Mouse (Mus musculus) ES-Bruce4 (cell line): ENCODE measurements around the gene Mapk6. TPM values are rescaled to one million over a fixed set of nuclear protein-coding genes. Genes with fewer than 3 reads are reported as not detected.

Experiments
- H3K27ac ChIP-seq: 2 replicates; pipeline ENCODE4 v1.5.1; 2012; ENCODE audit warnings: low read length, inconsistent platforms; ENCODE audit not compliant: insufficient read depth
- H3K27me3 ChIP-seq: 2 replicates; pipeline ENCODE4 v1.6.1; 2012; ENCODE audit warnings: mild to moderate bottlenecking, low read length, inconsistent platforms; ENCODE audit not compliant: control insufficient read depth, poor library complexity, insufficient read depth, severe bottlenecking
- H3K36me3 ChIP-seq: 2 replicates; pipeline ENCODE4 v1.6.1; 2012; ENCODE audit warnings: inconsistent platforms, mild to moderate bottlenecking, low read length, moderate library complexity; ENCODE audit not compliant: control insufficient read depth, poor library complexity, insufficient read depth, severe bottlenecking
- H3K4me1 ChIP-seq: one replicate; pipeline ENCODE4 v1.8.1; 2011; ENCODE audit warnings: low read length; ENCODE audit not compliant: control insufficient read depth, insufficient read depth
- H3K4me3 ChIP-seq: 2 replicates; pipeline ENCODE4 v1.5.1; 2011; ENCODE audit warnings: low read depth, mild to moderate bottlenecking, low read length
- H3K9ac ChIP-seq: 2 replicates; pipeline ENCODE4 v1.6.1; 2012; ENCODE audit warnings: low read depth, mild to moderate bottlenecking, inconsistent platforms; ENCODE audit not compliant: poor library complexity, severe bottlenecking
- H3K9me3 ChIP-seq: replicated peaks from 2 replicates; pipeline ENCODE4 v1.6.1; 2012; ENCODE audit warnings: mild to moderate bottlenecking, low read length, inconsistent platforms; ENCODE audit not compliant: control insufficient read depth, poor library complexity, insufficient read depth, severe bottlenecking
- CTCF ChIP-seq: IDR thresholded peaks from one replicate; pipeline ENCODE4 v1.8.1; 2011; ENCODE audit warnings: low read depth, low read length
- EP300 ChIP-seq: IDR thresholded peaks from 2 replicates; pipeline ENCODE4 v1.6.1; 2011; ENCODE audit warnings: low read depth, low read length; ENCODE audit not compliant: insufficient read depth
- POLR2A ChIP-seq: IDR thresholded peaks from one replicate; pipeline ENCODE4 v1.8.1; 2011; ENCODE audit warnings: low read length; ENCODE audit not compliant: insufficient read depth
- polyA plus RNA-seq: library from polyadenylated mRNA; stranded (reverse); fragments of >200 nt; gene quantifications from 2 replicates; pipeline ENCODE4 v1.2.4, GENCODE M21; 2011; ENCODE audit warnings: low read depth; ENCODE audit not compliant: missing spikeins, insufficient read depth, insufficient read length

The Mapk6 gene
- polyA plus RNA-seq, 1 experiment: 147 TPM

- Histone ChIP-seq H3K27me3 (no peaks in the 10 kb centered on the region), H3K9ac (no peak overlapping the region), H3K9me3 (no peaks in the 10 kb centered on the region), H3K4me1 (peaks cover 10% of the 10 kb centered on the region), H3K36me3 (no peaks in the 10 kb centered on the region), H3K27ac (no peak overlapping the region), H3K4me3 (no peak overlapping the region)
- TF ChIP-seq EP300 (no peak), POLR2A (no peak), CTCF (no peak)
Measured at GRCm38 (mm10) chr9:75425796-75426391, 16.1 kb upstream of the Mapk6 start.

- no peak overlapping the region for H3K9ac ChIP-seq
- peak; percentile 67; the same call in 1 of the 2 replicates for TF ChIP-seq EP300
- TF ChIP-seq POLR2A: no peak
Measured at GRCm38 (mm10) chr9:75424358-75425150, 14.7 kb upstream of the Mapk6 start.

GRCm38 (mm10) chr9:75423683-75424082 lies 13.9 kb upstream of the Mapk6 start:
- Histone ChIP-seq H3K9me3 (no peaks in the 10 kb centered on the region), H3K27ac (peak overlapping the region; percentile 14; the same call in 1 of the 2 replicates), H3K4me1 (peaks cover 10% of the 10 kb centered on the region), H3K9ac (no peak overlapping the region), H3K27me3 (no peaks in the 10 kb centered on the region), H3K36me3 (no peaks in the 10 kb centered on the region), H3K4me3 (no peak overlapping the region)
- TF ChIP-seq POLR2A (no peak), CTCF (no peak)

More at GRCm38 (mm10) chr9:75424358-75425150, 14.7 kb upstream of the Mapk6 start:
- Histone ChIP-seq H3K9me3 (no peaks in the 10 kb centered on the region), H3K4me1 (peaks cover 10% of the 10 kb centered on the region), H3K27me3 (no peaks in the 10 kb centered on the region), H3K27ac (peak overlapping the region; percentile 21; the same call in 1 of the 2 replicates), H3K36me3 (no peaks in the 10 kb centered on the region), H3K4me3 (no peak overlapping the region)

- no peak for TF ChIP-seq EP300
- TF ChIP-seq POLR2A: no peak
- no peak for TF ChIP-seq CTCF
- no peak overlapping the region for H3K27ac ChIP-seq
- H3K9ac ChIP-seq: no peak overlapping the region
- peaks cover 10% of the 10 kb centered on the region for H3K4me1 ChIP-seq
- H3K27me3 ChIP-seq: no peaks in the 10 kb centered on the region
- no peak overlapping the region for H3K4me3 ChIP-seq
- no peaks in the 10 kb centered on the region for H3K9me3 ChIP-seq
- H3K36me3 ChIP-seq: no peaks in the 10 kb centered on the region
Measured at GRCm38 (mm10) chr9:75422251-75422691, 12.5 kb upstream of the Mapk6 start.

GRCm38 (mm10) chr9:75414204-75414603 lies 4.4 kb upstream of the Mapk6 start:
- peaks cover 5% of the 10 kb centered on the region; the same call in 1 of the 2 replicates for H3K36me3 ChIP-seq
- H3K4me1 ChIP-seq: peaks cover 4% of the 10 kb centered on the region
- TF ChIP-seq POLR2A (no peak), EP300 (0 out of 2 replicates have a peak, but pooled peaks have one; percentile 37)
- no peak overlapping the region; the same call in 1 of the 2 replicates for H3K27ac ChIP-seq
- H3K9ac ChIP-seq: no peak overlapping the region
- H3K9me3 ChIP-seq: no peaks in the 10 kb centered on the region
- no peaks in the 10 kb centered on the region for H3K27me3 ChIP-seq
- H3K4me3 ChIP-seq: no peak overlapping the region

GRCm38 (mm10) chr9:75413206-75413605 lies 3.4 kb upstream of the Mapk6 start:
- no peak overlapping the region for H3K9ac ChIP-seq
- peaks cover 5% of the 10 kb centered on the region; the same call in 1 of the 2 replicates for H3K36me3 ChIP-seq
- TF ChIP-seq CTCF (no peak), POLR2A (no peak), EP300 (no peak)
- H3K4me1 ChIP-seq: peaks cover 4% of the 10 kb centered on the region
- no peak overlapping the region for H3K4me3 ChIP-seq
- no peaks in the 10 kb centered on the region for H3K27me3 ChIP-seq
- peak overlapping the region; percentile 81; the same call in 1 of the 2 replicates for H3K27ac ChIP-seq
- H3K9me3 ChIP-seq: no peaks in the 10 kb centered on the region
